Mouse (Mus musculus) ovary, adult 10 weeks (tissue): ENCODE results near the gene Zdhhc25. TPM values are rescaled to one million over a fixed set of nuclear protein-coding genes. Genes with fewer than 3 reads are reported as not detected.

Experiments used
- polyA plus RNA-seq: library from polyadenylated mRNA; stranded (reverse); fragments of 350-450 nt; fragmentation: Illumina TruSeq; extraction: RNeasy Lipid Tissue Mini Kit (QIAGEN cat#74804); gene quantifications from one replicate; pipeline ENCODE4 v1.2.3, GENCODE M21; 2014

The Zdhhc25 gene
- not detected for polyA plus RNA-seq

GRCm38 (mm10) chr15:88600002-88600401, at the start of gene Zdhhc25:
Gene Zdhhc25, plus strand, starts transcription at chr15:88600302.

Other genes with a start within 250 kb of the Zdhhc25 start
- gene Brd1, start 133.9 kb downstream of the Zdhhc25 start, polyA plus RNA-seq: 35.6 TPM
- gene Zbed4, start 151.4 kb downstream of the Zdhhc25 start, polyA plus RNA-seq: 28.8 TPM
- gene Alg12, start 219.0 kb downstream of the Zdhhc25 start, polyA plus RNA-seq: 1.7 TPM
- 6.9 TPM for gene Creld2, start 219.3 kb downstream of the Zdhhc25 start, polyA plus RNA-seq